Mouse (Mus musculus): ENCODE measurements around the gene Mfsd2a. TPM values are rescaled to one million over a fixed set of nuclear protein-coding genes. Genes with fewer than 3 reads are reported as not detected.

Gene Mfsd2a
- 10 to 100 TPM; 45.8 to 49.1 TPM for total RNA-seq (2021)
- long read RNA-seq, experiment 1, transcript Mfsd2a-201 (14 exons, 2,151 nt): major isoform, 18 of 32 reads
- long read RNA-seq, experiment 1, partial matches to known transcripts: 4 of 32 reads
- long read RNA-seq, experiment 1, other reads (novel, unspliced or antisense): 10 of 32 reads
- long read RNA-seq, experiment 2, transcript Mfsd2a-201 (14 exons, 2,151 nt): major isoform, 17 of 32 reads
- long read RNA-seq, experiment 2, partial matches to known transcripts: 5 of 32 reads
- long read RNA-seq, experiment 2, other reads (novel, unspliced or antisense): 10 of 32 reads

GRCm38 (mm10) chr4:122961100-122961567, at the start of gene Mfsd2a:
Gene Mfsd2a, minus strand, starts transcription at chr4:122961188.
- TF ChIP-seq CTCF (conservative IDR thresholded peaks at IDR 0.05): no peak
- Histone ChIP-seq H3K4me3 (peak within 1 kb of the TSS; percentile 86), H3K27ac (peak within 1 kb of the TSS; percentile 89)
- peak; percentile 51 to 69 for DNase-seq (ENCODE audit: low spot score in 2 of 2)

- no peak for TF ChIP-seq CTCF (conservative IDR thresholded peaks at IDR 0.05)
- DNase-seq (ENCODE audit: low spot score in 2 of 2): peak; percentile 68 to 77
- no peak overlapping the region for H3K4me3 ChIP-seq
- H3K27ac ChIP-seq: no peak overlapping the region
These were observed 44.3 kb upstream of the Mfsd2a start for GRCm38 (mm10) chr4:123005054-123005966.

GRCm38 (mm10) chr4:123000617-123001342, 39.8 kb upstream of the Mfsd2a start:
- Histone ChIP-seq H3K27ac (no peak overlapping the region), H3K4me3 (no peak overlapping the region)
- DNase-seq (ENCODE audit: low spot score in 2 of 2): no peak
- TF ChIP-seq CTCF (conservative IDR thresholded peaks at IDR 0.05): no peak

- Histone ChIP-seq H3K4me3 (no peak overlapping the region), H3K27ac (no peak overlapping the region)
- TF ChIP-seq CTCF (conservative IDR thresholded peaks at IDR 0.05): no peak
- no peak for DNase-seq (ENCODE audit: low spot score in 2 of 2)
These were observed 39.1 kb upstream of the Mfsd2a start for GRCm38 (mm10) chr4:123000130-123000529.

GRCm38 (mm10) chr4:122999263-122999691, 38.3 kb upstream of the Mfsd2a start:
- no peak for DNase-seq (ENCODE audit: low spot score in 2 of 2)
- Histone ChIP-seq H3K4me3 (peak overlapping the region; percentile 86), H3K27ac (no peak overlapping the region)
- TF ChIP-seq CTCF (conservative IDR thresholded peaks at IDR 0.05): no peak

GRCm38 (mm10) chr4:122998537-122999262, 37.7 kb upstream of the Mfsd2a start:
- peak overlapping the region; percentile 62; the same call in 1 of the 2 replicates for H3K27ac ChIP-seq
- H3K4me3 ChIP-seq: peak overlapping the region; percentile 86
- DNase-seq (ENCODE audit: low spot score in 2 of 2): peak in 1 of 2 experiments; percentile 57
- no peak for TF ChIP-seq CTCF (conservative IDR thresholded peaks at IDR 0.05)

GRCm38 (mm10) chr4:122996618-122997381, 35.8 kb upstream of the Mfsd2a start:
- DNase-seq (ENCODE audit: low spot score in 2 of 2): no peak
- Histone ChIP-seq H3K4me3 (peak overlapping the region; percentile 86), H3K27ac (peak overlapping the region; percentile 90)
- TF ChIP-seq CTCF (conservative IDR thresholded peaks at IDR 0.05): peak; percentile 64

GRCm38 (mm10) chr4:122996221-122996617, 35.2 kb upstream of the Mfsd2a start:
- no peak for DNase-seq (ENCODE audit: low spot score in 2 of 2)
- Histone ChIP-seq H3K4me3 (peak overlapping the region; percentile 86), H3K27ac (peak overlapping the region; percentile 90)
- TF ChIP-seq CTCF (conservative IDR thresholded peaks at IDR 0.05): no peak

- TF ChIP-seq CTCF (conservative IDR thresholded peaks at IDR 0.05): peak; percentile 89
- Histone ChIP-seq H3K27ac (peak within 1 kb of the TSS; percentile 90), H3K4me3 (peak within 1 kb of the TSS; percentile 86)
These were observed 34.6 kb upstream of the Mfsd2a start, which contains the start of gene Mycl for GRCm38 (mm10) chr4:122995404-122996220. Gene Mycl, plus strand, starts transcription at chr4:122995652.

GRCm38 (mm10) chr4:122992276-122992675, 31.3 kb upstream of the Mfsd2a start:
- no peak for DNase-seq (ENCODE audit: low spot score in 2 of 2)
- Histone ChIP-seq H3K4me3 (no peak overlapping the region), H3K27ac (no peak overlapping the region)
- TF ChIP-seq CTCF (conservative IDR thresholded peaks at IDR 0.05): no peak

More at GRCm38 (mm10) chr4:122995404-122996220, 34.6 kb upstream of the Mfsd2a start, which contains the start of gene Mycl:
- peak; percentile 82 to 88 for DNase-seq (ENCODE audit: low spot score in 2 of 2)
